Comparison of ENCODE assay signal across 7 mouse cellular contexts in the genomic region with DNA sequence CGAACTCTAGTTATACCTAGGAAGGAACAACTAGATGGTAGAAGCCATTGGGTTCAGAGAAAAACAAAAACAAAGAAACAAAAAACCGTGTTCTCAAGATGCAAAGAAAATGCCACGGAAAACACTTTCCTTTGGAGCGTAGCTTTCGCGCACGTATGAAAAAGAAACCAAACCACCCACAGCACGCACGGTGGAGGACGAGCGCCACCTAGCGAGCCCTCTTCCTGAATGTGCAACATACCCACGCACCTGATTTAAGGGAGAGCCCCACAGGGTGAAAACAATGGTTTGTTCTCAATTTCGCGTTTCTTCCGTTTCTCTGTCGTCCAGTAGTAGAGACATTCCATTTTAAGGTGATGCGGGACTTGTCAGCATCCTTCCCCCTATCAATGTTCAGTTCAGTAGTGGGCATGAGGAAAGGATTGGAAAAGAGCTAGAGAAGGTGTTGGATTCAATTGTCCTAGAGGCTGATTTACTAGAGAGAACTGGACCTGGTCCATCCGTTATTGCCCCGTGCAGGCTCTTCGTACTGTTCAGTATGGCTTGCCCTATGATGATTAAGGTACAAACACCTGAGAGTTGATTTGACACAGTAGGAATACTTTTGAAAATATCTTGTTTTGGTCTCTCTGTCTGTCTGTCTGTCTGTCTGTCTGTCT. TPM values are rescaled to one million over a fixed set of nuclear protein-coding genes. Genes with fewer than 3 reads are reported as not detected.
A peak's percentile ranks its signal among the peaks of the same experiment; 100 is the strongest.
DNase-seq lines count a peak whose midpoint lies in the region; ATAC-seq lines count a peak whose summit lies in the region.

No protein-coding gene starts in this region.

- no peak overlapping the region for H3K27ac ChIP-seq in intestine, embryonic 16.5 days (ENCODE audit: low read length)
- no peak overlapping the region for H3K27ac ChIP-seq in midbrain, embryonic 11.5 days (ENCODE audit: low read depth, low read length)

- H3K4me3 ChIP-seq in intestine, embryonic 16.5 days (ENCODE audit: low read length): peak overlapping the region; percentile 27
- peak overlapping the region; percentile 3; the same call in 1 of the 2 replicates for H3K4me3 ChIP-seq in midbrain, embryonic 11.5 days (ENCODE audit: low read depth, low read length)

- intact Hi-C loops in left cerebral cortex, postnatal 36 days (cut with DNase I): loop anchor here (2.0 to 5.0 kb wide), 3 partner anchors 61 to 716 kb away; partner anchors contain the start of gene Rab28

- peak; percentile 84 for DNase-seq in adrenal gland, adult 2 months
- DNase-seq in embryo, embryonic 11.5 days (ENCODE audit: low read depth, low spot score): peak; percentile 81
- peak; percentile 68 to 87 for DNase-seq in gastrocnemius, postnatal 4 days (ENCODE audit: low spot score in 2 of 2)
- DNase-seq in left cerebral cortex, postnatal 36 days (ENCODE audit: low spot score in 2 of 2): peak; percentile 67 to 81
- DNase-seq in midbrain, embryonic 11.5 days (ENCODE audit: low spot score, missing footprints): peak; percentile 99
- DNase-seq in skeletal muscle tissue, adult 2 months (ENCODE audit: low read depth, low spot score): peak; percentile 47

- H3K36me3 ChIP-seq in intestine, embryonic 16.5 days (ENCODE audit: control insufficient read depth, insufficient read depth, low read length): no peaks in the 10 kb centered on the region
- no peaks in the 10 kb centered on the region for H3K36me3 ChIP-seq in midbrain, embryonic 11.5 days (ENCODE audit: control insufficient read depth, insufficient read depth, low read length)

- peaks cover 30% of the 10 kb centered on the region for H3K27me3 ChIP-seq in intestine, embryonic 16.5 days (replicated peaks; ENCODE audit: control insufficient read depth, insufficient read depth, low read length)
- peaks cover 41% of the 10 kb centered on the region for H3K27me3 ChIP-seq in midbrain, embryonic 11.5 days (ENCODE audit: control insufficient read depth, insufficient read depth, low read length)

- no peaks in the 10 kb centered on the region for H3K9me3 ChIP-seq in intestine, embryonic 16.5 days (ENCODE audit: control insufficient read depth, low read length)
- no peaks in the 10 kb centered on the region for H3K9me3 ChIP-seq in midbrain, embryonic 11.5 days (ENCODE audit: control insufficient read depth, low read length)

- WGBS in intestine, embryonic 16.5 days: 5% methylated on average over 21 of the region's 21 CpGs
- 5% methylated on average over 21 of the region's 21 CpGs for WGBS in midbrain, embryonic 11.5 days

- no peak overlapping the region for H3K9ac ChIP-seq in intestine, embryonic 16.5 days (ENCODE audit: low read depth, low read length)
- no peak overlapping the region for H3K9ac ChIP-seq in midbrain, embryonic 11.5 days (ENCODE audit: low read length)

- peak overlapping the region; percentile 39 for H3K4me2 ChIP-seq in intestine, embryonic 16.5 days (ENCODE audit: low read depth, low read length)
- peak overlapping the region; percentile 34 for H3K4me2 ChIP-seq in midbrain, embryonic 11.5 days

- ATAC-seq in intestine, embryonic 16.5 days: peak; percentile 66
- ATAC-seq in midbrain, embryonic 11.5 days (ENCODE audit: low FRiP score): no peak

- H3K4me1 ChIP-seq in intestine, embryonic 16.5 days (ENCODE audit: control insufficient read depth, insufficient read depth, low read length): 0 out of 2 replicates have a peak, but pooled peaks cover 3% of the 10 kb centered on the region
- peaks cover 14% of the 10 kb centered on the region for H3K4me1 ChIP-seq in midbrain, embryonic 11.5 days (ENCODE audit: control insufficient read depth, insufficient read depth, low read length)

RNA-seq across cellular contexts. Expression of gene Nkx3-2, which starts 4.2 kb away (rescaled TPM):
- not detected for total RNA-seq in adrenal gland, adult 2 months (2021)
- 0.11 TPM in 1 of 2 replicates, not detected in the other for polyA plus RNA-seq in adrenal gland, adult 2 months (2012; rRNA removed)
- under 1 TPM; 0.15 to 0.26 TPM for total RNA-seq in gastrocnemius, postnatal 4 days (2021)
- 1.5 and 1.9 TPM in 2 replicates for polyA plus RNA-seq in intestine, embryonic 16.5 days (2015; fragmentation: Nextera tagmentation; extraction: Ambion mirVana)
- not detected for total RNA-seq in left cerebral cortex, postnatal 36 days (2021)
- 0.27 TPM in 1 of 2 replicates, not detected in the other for polyA plus RNA-seq in midbrain, embryonic 11.5 days (2014; fragmentation: Nextera tagmentation; extraction: Ambion mirVana)

Comparison
In these comparisons a context has a peak if more than half of its experiments do, and no peak if none do; other contexts are left out.
1. DNase-seq: peak in every context shown above with its lines; median percentile 99 in midbrain, embryonic 11.5 days; 84 in adrenal gland, adult 2 months; 81 in embryo, embryonic 11.5 days; 78 in gastrocnemius, postnatal 4 days; 74 in left cerebral cortex, postnatal 36 days; 47 in skeletal muscle tissue, adult 2 months.